In the genomic region with DNA sequence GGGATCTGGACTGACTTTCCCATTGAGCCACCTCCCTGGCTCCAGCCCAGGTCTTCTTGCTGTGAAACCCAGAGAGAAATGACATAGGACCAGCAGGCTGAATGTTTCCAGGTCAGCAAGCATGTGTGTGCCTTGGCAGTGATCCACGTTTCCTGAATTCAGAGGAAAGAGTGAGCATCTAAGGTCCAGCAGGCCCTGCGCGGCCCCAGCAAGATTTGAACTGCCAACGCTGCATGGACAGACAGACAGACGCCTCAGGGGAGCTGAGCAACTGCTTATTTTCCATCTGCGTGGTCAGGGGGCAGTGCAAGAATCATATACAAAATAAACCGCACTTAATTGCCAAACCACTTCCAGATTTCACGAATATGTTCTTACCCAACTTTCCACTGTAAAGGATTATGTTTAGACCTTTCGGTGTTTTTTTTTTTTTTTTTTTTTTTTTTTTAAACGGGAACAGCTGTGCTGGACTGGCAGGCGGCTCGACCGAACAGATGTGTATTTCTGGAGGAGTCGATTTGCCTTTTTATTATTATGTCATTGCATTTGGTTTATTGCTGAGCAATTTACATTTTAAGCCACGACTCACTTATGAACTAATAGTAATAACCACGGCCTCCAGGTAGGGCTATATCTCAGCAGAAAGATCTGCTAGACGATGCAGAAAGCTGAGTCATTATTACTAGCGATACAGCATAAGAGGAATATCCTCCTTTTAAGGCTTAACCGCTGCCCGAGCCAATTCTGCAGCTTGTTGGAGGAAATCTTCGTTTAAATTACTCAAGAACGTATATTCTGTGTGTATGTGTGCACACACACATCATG, we compare ENCODE assay signal across 9 mouse cellular contexts.
DNase-seq lines count a peak whose midpoint lies in the region; ATAC-seq and TF ChIP-seq lines count a peak whose summit lies in the region.
"Had no signal": no experiment of that assay in that cellular context is flagged by ENCODE, and none has a peak within 500 bp of the region (broad histone marks: within the 10 kb centered on the region; RNA-seq: fewer than 3 reads in every experiment).

No protein-coding gene starts in this region.

- H3K27me3 ChIP-seq in lung, postnatal 0 days (replicated peaks; ENCODE audit: insufficient read depth, low read length) = no peaks in the 10 kb centered on the region
- no peaks in the 10 kb centered on the region for H3K27me3 ChIP-seq in thymus, adult 2 months (ENCODE audit: control insufficient read depth, insufficient read depth, low read length)
- H3K27me3 ChIP-seq: lung, embryonic 15.5 days had no signal

- peak; percentile 30; the same call in 1 of the 2 replicates for TF ChIP-seq EP300 in lung, postnatal 0 days (IDR thresholded peaks at IDR 0.05)

- 64% methylated on average over 22 of the region's 22 CpGs for WGBS in lung, postnatal 0 days
- 86% methylated on average over 22 of the region's 22 CpGs for WGBS in thymus, adult 2 months

- H3K9me3 ChIP-seq in lung, postnatal 0 days (ENCODE audit: low read length) = no peaks in the 10 kb centered on the region
- H3K9me3 ChIP-seq: lung, embryonic 15.5 days had no signal

- H3K4me1 ChIP-seq in lung, postnatal 0 days (ENCODE audit: insufficient read depth, low read depth, low read length) = no peaks in the 10 kb centered on the region
- no peaks in the 10 kb centered on the region for H3K4me1 ChIP-seq in thymus, adult 2 months (replicated peaks; ENCODE audit: control insufficient read depth, insufficient read depth, low read length)

- no peak overlapping the region for H3K9ac ChIP-seq in lung, postnatal 0 days (replicated peaks; ENCODE audit: low read depth)
- H3K9ac ChIP-seq: lung, embryonic 15.5 days had no signal

- H3K27ac ChIP-seq in lung, postnatal 0 days (ENCODE audit: low read length) = no peak overlapping the region
- no peak overlapping the region for H3K27ac ChIP-seq in thymus, adult 2 months (ENCODE audit: control insufficient read depth, insufficient read depth, low read length)
- H3K27ac ChIP-seq: lung, embryonic 15.5 days had no signal

- DNase-seq in adrenal gland, postnatal 25 days = peak; percentile 3
- DNase-seq in adrenal gland, adult 18-20 months (ENCODE audit: low spot score in 2 of 2) = no peak
- DNase-seq in lung, postnatal 0 days (ENCODE audit: low spot score) = peak; percentile 49
- no peak for DNase-seq in lung, postnatal 25 days (ENCODE audit: low spot score)
- peak; percentile 13 to 15 for DNase-seq in gastrocnemius, postnatal 36 days
- peak; percentile 6 for DNase-seq in retina, adult 2 months (ENCODE audit: low read depth, low spot score)
- DNase-seq in thymus, adult 2 months = no peak

- H3K4me2 ChIP-seq in lung, postnatal 0 days (replicated peaks; ENCODE audit: low read depth, low read length) = no peak overlapping the region
- H3K4me2 ChIP-seq: lung, embryonic 15.5 days had no signal

- peak; percentile 40 for ATAC-seq in lung, postnatal 0 days
- ATAC-seq in monocyte, adult 5-6 weeks (replicated peaks; ENCODE audit: insufficient number of reproducible peaks, low FRiP score, low TSS enrichment, poor library complexity, severe bottlenecking) = no peak

- H3K4me3 ChIP-seq in lung, postnatal 0 days (ENCODE audit: low read depth, low read length) = no peak overlapping the region
- no peak overlapping the region for H3K4me3 ChIP-seq in thymus, adult 2 months (ENCODE audit: control insufficient read depth, insufficient read depth, low read length)
- H3K4me3 ChIP-seq: lung, embryonic 15.5 days had no signal

- H3K36me3 ChIP-seq in lung, postnatal 0 days (ENCODE audit: insufficient read depth, low read length) = no peaks in the 10 kb centered on the region
- no peaks in the 10 kb centered on the region for H3K36me3 ChIP-seq in thymus, adult 2 months (ENCODE audit: control insufficient read depth, insufficient read depth, low read length)
- H3K36me3 ChIP-seq: lung, embryonic 15.5 days had no signal

- no peak for TF ChIP-seq CTCF in lung, postnatal 0 days (IDR thresholded peaks at IDR 0.05)
- no peak for TF ChIP-seq CTCF in thymus, adult 2 months (IDR thresholded peaks at IDR 0.05; ENCODE audit: borderline replicate concordance, control insufficient read depth, extremely low read depth, insufficient read depth, low read length, poor library complexity)

- intact Hi-C loops in gastrocnemius, postnatal 36 days (cut with DNase I) = no loop called here

- TF ChIP-seq POLR2A in thymus, adult 2 months (IDR thresholded peaks at IDR 0.05; ENCODE audit: control insufficient read depth, extremely low read depth, insufficient read depth, low read length, poor library complexity) = no peak

Comparison
In these comparisons a context has a peak if more than half of its experiments do, and no peak if none do; other contexts are left out.
1. DNase-seq: peak in adrenal gland, postnatal 25 days (single experiment), lung, postnatal 0 days (single experiment), gastrocnemius, postnatal 36 days (2 of 2) and retina, adult 2 months (single experiment); none in adrenal gland, adult 18-20 months (0 of 2), lung, postnatal 25 days (single experiment) and thymus, adult 2 months (single experiment).